Mouse (Mus musculus): Measurements from ENCODE around the gene Gzmm. TPM values are rescaled to one million over a fixed set of nuclear protein-coding genes. Genes with fewer than 3 reads are reported as not detected.

Gzmm gene
- polyA plus RNA-seq, 1 experiment from 2014 or later: 2.0 TPM

GRCm38 (mm10) chr10:79739234-79739633, 50.4 kb downstream of the Gzmm start:
- Histone ChIP-seq H3K36me3 (peaks cover 86% of the 10 kb centered on the region), H3K4me3 (no peak overlapping the region), H3K27ac (replicated peaks) (no peak overlapping the region), H3K4me2 (replicated peaks) (no peak overlapping the region), H3K27me3 (no peaks in the 10 kb centered on the region), H3K9me3 (peaks cover 8% of the 10 kb centered on the region), H3K4me1 (no peaks in the 10 kb centered on the region), H3K9ac (replicated peaks) (no peak overlapping the region)
- ATAC-seq (replicated peaks): no peak
- WGBS: 96% methylated on average over 28 of the region's 28 CpGs

GRCm38 (mm10) chr10:79740863-79741262, 52.0 kb downstream of the Gzmm start:
- WGBS: 60% methylated on average over 11 of the region's 11 CpGs
- Histone ChIP-seq H3K4me2 (replicated peaks) (no peak overlapping the region), H3K27me3 (no peaks in the 10 kb centered on the region), H3K9ac (replicated peaks) (no peak overlapping the region), H3K4me1 (peaks cover 6% of the 10 kb centered on the region), H3K36me3 (peaks cover 80% of the 10 kb centered on the region), H3K9me3 (peaks cover 8% of the 10 kb centered on the region), H3K4me3 (no peak overlapping the region), H3K27ac (replicated peaks) (no peak overlapping the region)
- no peak for ATAC-seq (replicated peaks)

- Histone ChIP-seq H3K9me3 (peaks cover 7% of the 10 kb centered on the region), H3K4me1 (peaks cover 12% of the 10 kb centered on the region), H3K4me2 (replicated peaks) (no peak overlapping the region), H3K9ac (replicated peaks) (no peak overlapping the region), H3K27me3 (no peaks in the 10 kb centered on the region), H3K27ac (replicated peaks) (no peak overlapping the region), H3K36me3 (peaks cover 58% of the 10 kb centered on the region), H3K4me3 (no peak overlapping the region)
- ATAC-seq (replicated peaks): no peak
- WGBS: 92% methylated on average over 11 of the region's 11 CpGs
Observed at GRCm38 (mm10) chr10:79743161-79743560, 54.3 kb downstream of the Gzmm start.

GRCm38 (mm10) chr10:79743650-79744365, 55.0 kb downstream of the Gzmm start:
- peaks cover 4% of the 10 kb centered on the region; the same call in 1 of the 2 replicates for H3K9me3 ChIP-seq
- peaks cover 52% of the 10 kb centered on the region for H3K36me3 ChIP-seq
- no peak overlapping the region for H3K4me3 ChIP-seq
- H3K4me2 ChIP-seq (replicated peaks): no peak overlapping the region
- no peak overlapping the region for H3K9ac ChIP-seq (replicated peaks)
- WGBS: 93% methylated on average over 15 of the region's 15 CpGs
- ATAC-seq (replicated peaks): no peak
- peaks cover 12% of the 10 kb centered on the region for H3K4me1 ChIP-seq
- H3K27me3 ChIP-seq: no peaks in the 10 kb centered on the region
- no peak overlapping the region for H3K27ac ChIP-seq (replicated peaks)

Other genes starting within 250 kb of the Gzmm start
- gene Vmn2r83, start 220.3 kb upstream of the Gzmm start, polyA plus RNA-seq (2015; fragmentation: Nextera tagmentation; extraction: Ambion mirVana): not detected in 2 replicates
- gene Plpp2, start 155.2 kb upstream of the Gzmm start, polyA plus RNA-seq (2015; fragmentation: Nextera tagmentation; extraction: Ambion mirVana): 8.8 and 10.7 TPM in 2 replicates
- 60.1 and 61.7 TPM in 2 replicates for gene Mier2, start 133.8 kb upstream of the Gzmm start, polyA plus RNA-seq (2015; fragmentation: Nextera tagmentation; extraction: Ambion mirVana)
- not detected in 2 replicates for gene Theg, start 101.7 kb upstream of the Gzmm start, polyA plus RNA-seq (2015; fragmentation: Nextera tagmentation; extraction: Ambion mirVana)
- 0.22 and 0.27 TPM in 2 replicates for gene C2cd4c, start 75.0 kb upstream of the Gzmm start, polyA plus RNA-seq (2015; fragmentation: Nextera tagmentation; extraction: Ambion mirVana)
- gene Shc2, start 51.1 kb upstream of the Gzmm start, polyA plus RNA-seq (2015; fragmentation: Nextera tagmentation; extraction: Ambion mirVana): 15.1 and 15.3 TPM in 2 replicates
- 0.32 TPM in 1 of 2 replicates, not detected in the other for gene Odf3l2, start 43.3 kb upstream of the Gzmm start, polyA plus RNA-seq (2015; fragmentation: Nextera tagmentation; extraction: Ambion mirVana)
- gene Madcam1, start 24.5 kb upstream of the Gzmm start, polyA plus RNA-seq (2015; fragmentation: Nextera tagmentation; extraction: Ambion mirVana): 0.95 and 1.3 TPM in 2 replicates
- gene Tpgs1, start 19.7 kb upstream of the Gzmm start, polyA plus RNA-seq (2015; fragmentation: Nextera tagmentation; extraction: Ambion mirVana): 80.0 and 83.6 TPM in 2 replicates
- 75.7 and 81.2 TPM in 2 replicates for gene Cdc34, start 6.8 kb upstream of the Gzmm start, polyA plus RNA-seq (2015; fragmentation: Nextera tagmentation; extraction: Ambion mirVana)
- 689 and 728 TPM in 2 replicates for gene Bsg, start 15.5 kb downstream of the Gzmm start, polyA plus RNA-seq (2015; fragmentation: Nextera tagmentation; extraction: Ambion mirVana)
- gene Hcn2, start 27.6 kb downstream of the Gzmm start, polyA plus RNA-seq (2015; fragmentation: Nextera tagmentation; extraction: Ambion mirVana): 0.64 and 0.69 TPM in 2 replicates
- 43.7 and 44.0 TPM in 2 replicates for gene Polrmt, start 57.6 kb downstream of the Gzmm start, polyA plus RNA-seq (2015; fragmentation: Nextera tagmentation; extraction: Ambion mirVana)
- gene Fgf22, start 66.1 kb downstream of the Gzmm start, polyA plus RNA-seq (2015; fragmentation: Nextera tagmentation; extraction: Ambion mirVana): 0.69 and 0.72 TPM in 2 replicates
- 94.9 and 108 TPM in 2 replicates for gene Rnf126, start 77.9 kb downstream of the Gzmm start, polyA plus RNA-seq (2015; fragmentation: Nextera tagmentation; extraction: Ambion mirVana)
- 0.83 and 0.84 TPM in 2 replicates for gene Fstl3, start 88.3 kb downstream of the Gzmm start, polyA plus RNA-seq (2015; fragmentation: Nextera tagmentation; extraction: Ambion mirVana)
- 0.25 and 0.43 TPM in 2 replicates for gene Prss57, start 101.9 kb downstream of the Gzmm start, polyA plus RNA-seq (2015; fragmentation: Nextera tagmentation; extraction: Ambion mirVana)
- gene Palm, start 104.6 kb downstream of the Gzmm start, polyA plus RNA-seq (2015; fragmentation: Nextera tagmentation; extraction: Ambion mirVana): 317 and 325 TPM in 2 replicates
- 0.66 and 0.68 TPM in 2 replicates for gene Misp, start 132.0 kb downstream of the Gzmm start, polyA plus RNA-seq (2015; fragmentation: Nextera tagmentation; extraction: Ambion mirVana)
- gene Ptbp1, start 165.4 kb downstream of the Gzmm start, polyA plus RNA-seq (2015; fragmentation: Nextera tagmentation; extraction: Ambion mirVana): 108 and 120 TPM in 2 replicates
- gene Prtn3, start 185.5 kb downstream of the Gzmm start, polyA plus RNA-seq (2015; fragmentation: Nextera tagmentation; extraction: Ambion mirVana): 13.5 and 15.0 TPM in 2 replicates
- gene Plppr3, start 185.6 kb downstream of the Gzmm start, polyA plus RNA-seq (2015; fragmentation: Nextera tagmentation; extraction: Ambion mirVana): 405 and 410 TPM in 2 replicates
- 0.19 TPM in 1 of 2 replicates, not detected in the other for gene Elane, start 197.2 kb downstream of the Gzmm start, polyA plus RNA-seq (2015; fragmentation: Nextera tagmentation; extraction: Ambion mirVana)
- gene Cfd, start 201.8 kb downstream of the Gzmm start, polyA plus RNA-seq (2015; fragmentation: Nextera tagmentation; extraction: Ambion mirVana): not detected in 2 replicates
- gene Med16, start 219.9 kb downstream of the Gzmm start, polyA plus RNA-seq (2015; fragmentation: Nextera tagmentation; extraction: Ambion mirVana): 53.2 and 56.6 TPM in 2 replicates
- 10.4 and 21.1 TPM in 2 replicates for gene Gm26602, start 221.8 kb downstream of the Gzmm start, polyA plus RNA-seq (2015; fragmentation: Nextera tagmentation; extraction: Ambion mirVana)
- 2.2 and 2.7 TPM in 2 replicates for gene Kiss1r, start 228.0 kb downstream of the Gzmm start, polyA plus RNA-seq (2015; fragmentation: Nextera tagmentation; extraction: Ambion mirVana)
- gene R3hdm4, start 232.2 kb downstream of the Gzmm start, polyA plus RNA-seq (2015; fragmentation: Nextera tagmentation; extraction: Ambion mirVana): 272 and 277 TPM in 2 replicates
- gene Arid3a, start 238.0 kb downstream of the Gzmm start, polyA plus RNA-seq (2015; fragmentation: Nextera tagmentation; extraction: Ambion mirVana): 2.7 and 3.1 TPM in 2 replicates